Mouse (Mus musculus) liver, postnatal 0 days (tissue): ENCODE data around the gene Grm7. TPM values are rescaled to one million over a fixed set of nuclear protein-coding genes. Genes with fewer than 3 reads are reported as not detected.

Experiments
- ATAC-seq: fragments of 200-750 bp; cut with Nextera tagmentation; 2 replicates; pipeline ENCODE4 v1.8.0; 2017; ENCODE audit warnings: mild to moderate bottlenecking, moderate library complexity
- DNase-seq: peaks from one replicate; pipeline ENCODE4 v3.0.0-alpha.2; 2016
- H3K27ac ChIP-seq: fragments of 300-500 bp; sonication (generic); 2 replicates; pipeline ENCODE4 v1.5.1; 2014; ENCODE audit warnings: antibody characterized with exemption, moderate library complexity, mild to moderate bottlenecking, low read depth
- H3K27me3 ChIP-seq: fragments of 300-500 bp; sonication (generic); 2 replicates; pipeline ENCODE4 v1.6.1; 2014; ENCODE audit warnings: low read length, control low read depth, mixed read lengths; ENCODE audit not compliant: insufficient read depth
- H3K36me3 ChIP-seq: fragments of 300-500 bp; sonication (generic); replicated peaks from 2 replicates; pipeline ENCODE4 v1.6.1; 2014; ENCODE audit warnings: mild to moderate bottlenecking, control low read depth, low read length, moderate library complexity, mixed read lengths; ENCODE audit not compliant: insufficient read depth
- H3K4me1 ChIP-seq: fragments of 300-500 bp; sonication (generic); 2 replicates; pipeline ENCODE4 v1.6.1; 2014; ENCODE audit warnings: antibody characterized with exemption, mild to moderate bottlenecking, control low read depth; ENCODE audit not compliant: insufficient read depth
- H3K4me2 ChIP-seq: fragments of 300-500 bp; sonication (generic); 2 replicates; pipeline ENCODE4 v1.6.1; 2014; ENCODE audit warnings: low read depth, mild to moderate bottlenecking, low read length, moderate library complexity, mixed read lengths
- H3K4me3 ChIP-seq: fragments of 300-500 bp; sonication (generic); 2 replicates; pipeline ENCODE4 v1.5.1; 2014; ENCODE audit warnings: low read depth, low read length
- H3K9ac ChIP-seq: fragments of 300-500 bp; sonication (generic); replicated peaks from 2 replicates; pipeline ENCODE4 v1.6.1; 2014; ENCODE audit warnings: mild to moderate bottlenecking, moderate library complexity
- H3K9me3 ChIP-seq: fragments of 300-500 bp; sonication (generic); 2 replicates; pipeline ENCODE4 v1.6.1; 2016; ENCODE audit warnings: mild to moderate bottlenecking, control low read depth, low read length, mixed read lengths
- CTCF ChIP-seq: sonication (generic); IDR thresholded peaks from 2 replicates; pipeline ENCODE4 v1.5.1; 2016; ENCODE audit warnings: antibody characterized with exemption, low read depth
- EP300 ChIP-seq: IDR thresholded peaks from 2 replicates; pipeline ENCODE4 v1.6.1; 2016; ENCODE audit warnings: antibody characterized with exemption, low read depth, mild to moderate bottlenecking
- WGBS: fragments of 180-500 bp; shearing (Covaris S2); extraction: QIAGEN DNeasy Blood & Tissue Kit; methylation state at CpG from one replicate; pipeline ENCODE4 v1.1.7; 2014; ENCODE audit not compliant: insufficient replicate concordance; 5-methylcytosine and 5-hydroxymethylcytosine counted together
- polyA plus RNA-seq: library from polyadenylated mRNA; unstranded; fragments of >200 nt; fragmentation: Nextera tagmentation; extraction: Ambion mirVana; gene quantifications from 2 replicates; pipeline ENCODE4 v1.2.1, GENCODE M21; 2015

Grm7 gene
- polyA plus RNA-seq, 1 experiment from 2014 or later = not detected

DNA sequence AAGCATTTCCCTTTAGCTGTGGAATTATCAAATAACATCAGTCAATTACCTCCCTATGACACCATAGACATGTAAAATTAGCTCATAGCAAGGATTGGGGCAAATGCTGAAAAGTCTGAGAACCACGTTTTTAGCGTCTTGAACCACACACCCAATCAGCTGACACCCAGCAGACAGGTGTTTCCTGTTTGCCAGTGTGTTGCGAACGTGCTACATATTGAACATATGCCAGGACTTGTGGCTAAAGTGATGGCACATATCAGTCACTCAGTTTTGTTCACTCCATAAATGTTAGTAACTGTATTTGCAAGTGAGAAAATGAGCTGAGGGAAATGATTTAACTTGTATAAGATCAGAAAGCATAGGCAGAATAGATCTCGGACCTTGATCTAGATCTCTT lies 162.1 kb downstream of the Grm7 start:
- H3K9me3 ChIP-seq = no peaks in the 10 kb centered on the region
- no peak overlapping the region for H3K4me2 ChIP-seq
- TF ChIP-seq EP300 (no peak), CTCF (no peak)
- H3K27ac ChIP-seq = no peak overlapping the region
- no peak overlapping the region for H3K4me3 ChIP-seq
- ATAC-seq = no peak
- no peak overlapping the region for H3K9ac ChIP-seq
- DNase-seq = no peak
- H3K4me1 ChIP-seq = no peaks in the 10 kb centered on the region
- WGBS = 41% methylated on average over 5 of the region's 5 CpGs
- H3K36me3 ChIP-seq = no peaks in the 10 kb centered on the region
- no peaks in the 10 kb centered on the region for H3K27me3 ChIP-seq

GRCm38 (mm10) chr6:110812214-110812613 lies 166.8 kb downstream of the Grm7 start:
- no peak for ATAC-seq
- no peak for DNase-seq
- Histone ChIP-seq H3K9me3 (no peaks in the 10 kb centered on the region), H3K9ac (no peak overlapping the region), H3K27me3 (no peaks in the 10 kb centered on the region), H3K27ac (no peak overlapping the region), H3K4me2 (no peak overlapping the region), H3K4me1 (no peaks in the 10 kb centered on the region), H3K36me3 (no peaks in the 10 kb centered on the region), H3K4me3 (no peak overlapping the region)
- 60% methylated on average over 5 of the region's 5 CpGs for WGBS
- TF ChIP-seq EP300 = no peak
- no peak for TF ChIP-seq CTCF

GRCm38 (mm10) chr6:110818236-110818635 lies 172.9 kb downstream of the Grm7 start:
- Histone ChIP-seq H3K4me1 (no peaks in the 10 kb centered on the region), H3K27me3 (no peaks in the 10 kb centered on the region), H3K36me3 (no peaks in the 10 kb centered on the region), H3K4me2 (no peak overlapping the region), H3K27ac (no peak overlapping the region), H3K4me3 (no peak overlapping the region), H3K9me3 (no peaks in the 10 kb centered on the region), H3K9ac (no peak overlapping the region)
- no peak for DNase-seq
- 77% methylated on average over 2 of the region's 2 CpGs for WGBS
- no peak for TF ChIP-seq CTCF
- no peak for TF ChIP-seq EP300
- ATAC-seq = no peak

DNA sequence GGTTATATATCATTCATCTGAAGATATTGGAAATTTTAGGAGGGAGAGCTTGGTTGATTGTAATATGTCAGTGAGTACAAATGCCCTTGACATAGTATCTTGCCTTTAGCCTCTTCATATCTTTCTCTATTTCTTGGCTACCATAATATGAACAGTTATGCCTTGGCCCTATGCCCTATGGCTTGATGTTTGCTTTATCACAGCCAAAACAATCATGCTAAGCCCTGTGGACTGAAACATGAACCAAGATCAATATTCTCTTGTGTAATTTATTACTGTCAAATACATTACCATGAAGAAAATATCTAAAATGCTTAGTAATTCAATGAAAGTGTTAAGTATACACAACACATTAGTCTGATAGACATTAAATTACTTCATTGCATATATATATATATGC lies 222.9 kb downstream of the Grm7 start:
- no peaks in the 10 kb centered on the region for H3K36me3 ChIP-seq
- H3K4me3 ChIP-seq = no peak overlapping the region
- H3K4me1 ChIP-seq = no peaks in the 10 kb centered on the region
- no peaks in the 10 kb centered on the region for H3K9me3 ChIP-seq
- no peaks in the 10 kb centered on the region for H3K27me3 ChIP-seq
- no peak overlapping the region for H3K27ac ChIP-seq
- DNase-seq = no peak
- no peak overlapping the region for H3K4me2 ChIP-seq
- TF ChIP-seq EP300 (no peak), CTCF (no peak)
- ATAC-seq = no peak
- H3K9ac ChIP-seq = no peak overlapping the region

- H3K27me3 ChIP-seq = no peaks in the 10 kb centered on the region
- H3K4me2 ChIP-seq = no peak overlapping the region
- WGBS = 71% methylated on average over 5 of the region's 5 CpGs
- ATAC-seq (no peak), DNase-seq (no peak)
- no peak overlapping the region for H3K4me3 ChIP-seq
- H3K4me1 ChIP-seq = no peaks in the 10 kb centered on the region
- H3K36me3 ChIP-seq = no peaks in the 10 kb centered on the region
- no peak overlapping the region for H3K27ac ChIP-seq
- H3K9me3 ChIP-seq = no peaks in the 10 kb centered on the region
- TF ChIP-seq CTCF (no peak), EP300 (no peak)
- H3K9ac ChIP-seq = no peak overlapping the region
These were observed 336.6 kb downstream of the Grm7 start for GRCm38 (mm10) chr6:110982013-110982412.

DNA sequence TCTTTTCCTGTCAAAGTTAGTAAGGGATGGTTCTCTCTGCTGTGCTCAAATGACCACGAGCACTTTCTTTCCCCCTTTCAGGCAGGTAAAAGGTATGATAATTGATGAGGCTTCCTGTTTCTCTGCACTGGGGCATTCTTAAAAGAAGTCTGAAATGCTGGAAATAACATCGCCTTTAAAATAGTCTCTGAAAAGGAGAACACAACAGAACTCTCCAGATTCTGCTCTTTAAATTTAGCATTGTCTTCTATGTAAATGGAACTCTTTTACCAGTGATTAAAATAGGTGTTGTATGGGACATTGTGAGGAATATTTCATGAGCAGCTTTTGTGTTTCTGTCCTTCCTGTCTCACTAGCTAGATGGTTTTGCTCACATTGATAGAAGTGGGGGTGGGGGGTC lies 393.7 kb downstream of the Grm7 start:
- no peak for TF ChIP-seq EP300
- TF ChIP-seq CTCF = no peak
- Histone ChIP-seq H3K36me3 (no peaks in the 10 kb centered on the region), H3K9ac (no peak overlapping the region), H3K4me2 (no peak overlapping the region), H3K27me3 (no peaks in the 10 kb centered on the region), H3K9me3 (no peaks in the 10 kb centered on the region), H3K27ac (no peak overlapping the region), H3K4me1 (no peaks in the 10 kb centered on the region), H3K4me3 (no peak overlapping the region)
- ATAC-seq = no peak
- WGBS = 47% methylated on average over 2 of the region's 2 CpGs
- no peak for DNase-seq

DNA sequence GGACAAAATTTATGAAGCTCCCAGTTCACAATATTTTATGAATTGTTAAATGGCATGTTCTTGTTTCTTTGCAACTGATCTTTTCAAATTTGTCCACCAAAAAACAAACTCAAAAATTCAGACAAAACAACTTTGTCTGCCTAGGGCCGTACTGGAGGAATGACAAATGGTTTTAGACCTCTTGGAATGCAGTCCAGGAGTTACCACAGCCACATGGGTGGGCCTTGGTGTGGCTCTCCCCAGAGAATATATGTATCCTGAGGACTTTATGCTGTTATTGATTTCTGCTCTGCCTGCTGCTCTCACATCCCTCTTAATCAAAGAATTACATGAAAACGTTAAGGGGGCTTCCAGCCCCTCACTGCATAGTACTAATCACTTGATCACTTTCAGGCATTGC lies 400.5 kb downstream of the Grm7 start:
- Histone ChIP-seq H3K9ac (no peak overlapping the region), H3K27me3 (no peaks in the 10 kb centered on the region), H3K36me3 (no peaks in the 10 kb centered on the region), H3K4me1 (no peaks in the 10 kb centered on the region), H3K9me3 (no peaks in the 10 kb centered on the region), H3K4me3 (no peak overlapping the region), H3K27ac (no peak overlapping the region), H3K4me2 (no peak overlapping the region)
- WGBS = 55% methylated on average over 2 of the region's 2 CpGs
- ATAC-seq = no peak
- DNase-seq = no peak
- TF ChIP-seq CTCF = no peak
- no peak for TF ChIP-seq EP300
